Mouse (Mus musculus) layer of hippocampus, adult 9-11 months (tissue): ENCODE measurements around the gene Rnf114.

ENCODE experiments used
- DNase-seq: peaks from one replicate; pipeline ENCODE4 v3.0.0; 2022

Rnf114 gene

DNA sequence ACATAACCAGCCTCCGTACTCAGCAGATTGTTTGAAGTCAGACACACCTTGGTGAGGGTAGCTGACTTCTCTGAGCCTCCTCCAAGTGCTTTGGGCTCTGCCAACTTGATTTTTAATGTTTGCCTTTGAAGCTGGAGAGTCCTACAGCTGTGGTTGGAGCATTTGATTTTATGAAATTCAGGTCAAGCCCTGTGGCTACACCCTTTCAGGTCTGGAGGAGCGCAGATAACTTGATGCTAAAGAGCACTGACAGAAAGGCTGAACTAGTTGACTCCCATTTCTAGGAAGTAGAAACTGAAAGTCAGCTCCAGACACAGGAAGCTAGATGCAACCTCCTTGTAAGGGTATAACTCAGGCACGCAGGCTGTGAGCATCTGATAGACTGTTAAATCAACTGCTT lies 12.7 kb downstream of the Rnf114 start:
- no peak for DNase-seq

DNA sequence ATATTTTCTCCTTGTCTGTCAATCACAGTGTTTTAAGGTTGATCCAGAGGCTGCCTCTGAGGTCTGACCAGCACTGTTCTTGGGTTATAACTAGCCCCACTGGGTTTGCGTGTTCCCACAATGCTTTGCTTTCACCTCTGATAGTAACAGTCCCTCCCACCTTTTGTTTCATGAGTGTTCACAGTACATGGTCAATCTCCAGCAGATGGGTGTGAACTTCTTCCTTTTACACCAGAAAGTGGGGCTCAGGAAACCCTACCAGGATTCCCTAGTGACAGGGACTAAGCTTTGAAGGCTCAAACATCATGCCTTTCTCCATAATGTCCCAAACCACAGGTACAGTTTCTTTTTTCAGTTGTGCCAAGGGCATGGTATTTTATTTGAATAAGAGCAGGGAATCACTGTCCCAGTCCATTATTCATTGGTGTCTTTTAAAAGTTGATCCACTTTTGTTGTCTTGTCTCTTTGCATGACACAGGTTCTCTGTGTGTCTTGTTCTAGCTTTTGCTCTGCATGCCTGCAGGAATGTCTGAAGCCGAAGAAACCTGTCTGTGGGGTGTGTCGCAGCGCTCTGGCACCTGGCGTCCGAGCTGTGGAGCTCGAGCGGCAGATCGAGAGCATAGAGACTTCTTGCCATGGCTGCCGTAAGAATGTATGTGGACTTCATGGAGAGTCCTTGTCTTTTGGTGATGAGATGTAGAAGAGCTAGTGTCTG lies 14.3 kb downstream of the Rnf114 start:
- DNase-seq, result no peak

- DNase-seq, result no peak
These were observed 15.4 kb downstream of the Rnf114 start for GRCm38 (mm10) chr2:167507719-167508385.

- DNase-seq, result no peak
These were observed 16.1 kb downstream of the Rnf114 start for GRCm38 (mm10) chr2:167508569-167508968.

- no peak for DNase-seq
These were observed 18.0 kb downstream of the Rnf114 start for GRCm38 (mm10) chr2:167510485-167510884.

- no peak for DNase-seq
These were observed 19.9 kb downstream of the Rnf114 start for GRCm38 (mm10) chr2:167512365-167512764.

GRCm38 (mm10) chr2:167512970-167513369 lies 20.5 kb downstream of the Rnf114 start:
- DNase-seq, result no peak

DNA sequence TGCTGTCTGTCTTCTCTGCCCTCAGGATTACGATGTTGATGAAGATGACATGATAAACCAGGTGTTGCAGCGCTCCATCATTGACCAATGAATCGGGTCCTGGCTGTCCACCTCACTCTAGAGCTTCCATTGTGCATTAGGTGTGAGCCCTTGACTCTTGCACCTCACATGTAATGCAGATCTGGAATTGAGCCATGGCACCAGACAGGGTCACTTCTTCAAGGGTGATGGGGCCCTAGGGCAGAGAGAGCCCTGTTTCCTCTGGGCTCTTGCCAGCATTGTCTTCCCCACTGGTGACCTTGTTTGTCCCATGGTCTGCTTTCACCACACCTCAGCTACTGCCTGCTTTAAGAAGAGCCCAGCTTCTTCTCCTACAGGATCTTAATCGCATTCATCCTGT lies 22.2 kb downstream of the Rnf114 start:
- DNase-seq, result no peak

- no peak for DNase-seq
These were observed 23.2 kb downstream of the Rnf114 start for GRCm38 (mm10) chr2:167515688-167516087.

DNA sequence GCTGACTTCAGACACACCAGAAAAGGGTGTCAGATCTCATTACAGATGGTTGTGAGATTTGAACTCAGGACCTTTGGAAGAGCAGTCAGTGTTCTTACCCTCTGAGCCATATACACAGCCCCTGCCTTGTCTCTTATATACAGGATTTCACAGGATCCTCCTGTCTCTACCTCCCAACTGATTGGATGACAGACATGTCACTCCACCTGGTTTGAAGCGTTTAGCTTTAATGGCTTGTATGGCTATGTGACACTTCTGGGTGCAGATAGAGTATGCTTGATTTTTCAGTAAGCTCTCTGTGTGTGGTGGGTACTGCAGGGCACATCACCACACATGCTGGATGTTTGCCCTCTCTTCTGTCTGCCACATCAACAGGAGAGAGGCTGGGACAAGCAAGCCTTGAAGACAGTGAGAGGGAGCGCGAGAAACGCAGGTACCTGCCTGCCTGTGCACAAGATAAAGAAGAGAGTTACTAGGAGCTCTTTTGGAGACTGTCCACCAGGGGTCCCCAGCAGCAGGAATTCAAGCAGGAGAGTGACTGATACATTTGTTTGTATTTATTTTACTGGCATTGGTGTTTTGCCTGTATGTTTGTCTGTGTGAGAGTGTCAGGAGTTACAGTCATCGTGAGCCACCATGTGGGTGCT lies 27.3 kb downstream of the Rnf114 start:
- DNase-seq, result no peak

- DNase-seq, result no peak
These were observed 35.8 kb downstream of the Rnf114 start for GRCm38 (mm10) chr2:167528278-167528677.

DNA sequence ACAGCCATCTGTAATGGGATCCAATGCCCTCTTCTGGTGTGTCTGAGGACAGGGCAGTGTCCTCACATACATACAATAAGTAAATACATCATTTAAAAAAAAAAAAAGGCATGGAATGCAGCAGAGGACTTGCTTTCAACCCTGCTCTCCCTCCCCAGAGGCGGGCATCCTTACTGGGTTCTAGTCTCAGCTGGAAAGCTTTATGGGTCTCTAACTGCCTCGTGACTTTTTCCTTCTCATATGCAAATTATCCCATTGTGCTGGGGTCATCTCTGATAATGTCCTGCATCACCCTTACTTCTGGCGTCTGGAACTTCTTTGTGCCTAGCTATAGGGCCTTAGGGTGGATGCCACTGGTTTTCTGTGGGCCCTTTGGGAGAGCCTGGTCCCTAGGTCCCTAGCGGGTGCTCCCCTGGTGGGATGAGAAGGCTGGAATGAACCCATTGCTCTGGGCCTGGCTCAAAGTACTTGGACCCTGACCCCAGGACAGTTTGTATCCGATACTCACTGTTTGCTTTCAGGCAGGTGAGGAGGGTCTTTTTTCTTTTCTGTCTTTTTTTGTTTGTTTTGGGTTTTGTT lies 37.6 kb downstream of the Rnf114 start:
- DNase-seq, result no peak

DNA sequence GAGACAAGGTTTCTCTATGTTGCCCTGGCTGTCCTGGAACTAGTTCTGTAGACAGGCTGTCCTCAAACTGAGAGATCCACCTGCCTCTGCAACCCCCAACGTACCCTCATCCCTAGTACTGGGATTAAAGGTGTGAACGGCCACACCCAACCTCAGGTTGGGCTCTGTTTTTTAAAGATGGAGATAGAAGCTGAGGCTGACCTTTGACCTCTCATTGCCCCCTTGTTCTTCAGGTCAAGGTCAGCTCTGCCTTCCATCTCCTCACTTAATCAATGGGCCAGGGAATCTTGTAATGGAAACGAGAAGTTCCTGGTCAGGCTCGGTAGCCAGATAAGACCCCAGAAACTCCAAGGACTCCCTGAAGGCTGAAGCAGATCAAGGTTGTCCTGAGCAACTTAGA lies 38.1 kb downstream of the Rnf114 start:
- DNase-seq, result no peak

DNA sequence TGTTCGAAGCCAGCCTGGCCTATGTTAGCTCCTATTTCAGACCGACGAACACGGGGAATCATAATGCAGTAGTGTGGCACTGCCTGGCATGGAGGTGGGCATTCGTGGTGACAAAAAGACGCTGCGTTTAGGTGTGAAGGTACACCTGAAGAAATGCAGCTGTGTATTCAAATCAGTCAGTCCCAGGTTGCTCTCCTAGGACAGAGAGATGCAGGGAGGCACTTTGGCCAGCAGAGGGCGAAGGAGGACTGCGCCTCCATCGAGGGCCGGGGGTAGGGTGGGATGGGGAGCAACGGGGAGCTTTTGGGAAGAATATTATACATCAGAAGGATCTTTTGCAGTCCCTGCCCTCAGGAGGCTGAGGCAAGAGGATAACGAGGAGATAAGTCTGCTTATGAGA lies 39.7 kb downstream of the Rnf114 start:
- DNase-seq, result no peak

GRCm38 (mm10) chr2:167533880-167534279 lies 41.4 kb downstream of the Rnf114 start:
- DNase-seq, result no peak

- DNase-seq, result no peak
These were observed 44.0 kb downstream of the Rnf114 start for GRCm38 (mm10) chr2:167536320-167536945.

GRCm38 (mm10) chr2:167537476-167538297 lies 45.2 kb downstream of the Rnf114 start, which contains the start of gene Snai1:
Gene Snai1, plus strand, starts transcription at chr2:167538195.
- DNase-seq, result peak; percentile 74

- DNase-seq, result no peak
These were observed 46.3 kb downstream of the Rnf114 start for GRCm38 (mm10) chr2:167538671-167539306.

DNA sequence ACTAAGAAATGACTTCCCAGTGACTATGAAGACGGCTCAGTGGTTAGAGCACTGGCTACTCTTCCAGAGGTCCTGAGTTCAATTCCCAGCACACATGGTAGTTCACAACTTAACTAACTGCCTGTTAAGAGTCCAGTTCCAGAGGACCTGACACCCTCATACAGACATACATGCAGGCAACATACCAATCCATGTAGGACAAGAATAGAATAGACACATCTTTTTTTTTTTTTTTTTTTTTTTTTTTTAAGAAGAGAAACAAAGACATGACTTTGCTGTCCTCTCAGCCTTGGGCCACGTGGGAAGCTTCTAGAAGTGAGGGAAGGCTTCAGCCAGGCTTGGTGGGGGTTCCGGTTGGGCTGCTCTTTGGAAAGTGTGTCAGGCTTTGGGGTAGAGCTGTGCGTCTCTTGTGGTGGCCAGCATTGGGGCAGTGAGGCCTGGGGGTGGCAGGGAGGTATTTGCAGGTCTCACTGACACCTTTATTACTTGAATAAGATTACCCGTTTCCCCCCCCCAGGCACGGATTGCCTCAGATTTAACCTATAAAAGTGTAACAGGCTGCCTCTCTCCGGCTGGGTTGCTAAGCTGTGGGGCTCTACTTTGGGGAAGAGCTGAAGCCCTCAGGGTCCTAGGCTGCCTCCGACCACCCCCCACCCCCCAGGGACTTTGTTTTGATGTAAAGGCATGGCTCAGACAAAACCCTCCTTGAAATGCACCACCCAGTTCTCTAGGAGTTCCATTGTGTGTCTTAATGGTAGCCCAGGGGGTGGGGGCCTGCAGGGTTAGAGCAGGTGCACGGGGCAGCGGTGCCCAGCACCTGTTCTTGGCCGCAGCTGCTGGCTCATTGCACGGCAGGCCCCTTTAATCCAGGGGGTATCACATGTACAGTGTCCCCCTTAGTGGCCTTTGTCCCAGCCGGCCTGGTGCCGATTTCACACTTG lies 47.4 kb downstream of the Rnf114 start:
- no peak for DNase-seq

DNA sequence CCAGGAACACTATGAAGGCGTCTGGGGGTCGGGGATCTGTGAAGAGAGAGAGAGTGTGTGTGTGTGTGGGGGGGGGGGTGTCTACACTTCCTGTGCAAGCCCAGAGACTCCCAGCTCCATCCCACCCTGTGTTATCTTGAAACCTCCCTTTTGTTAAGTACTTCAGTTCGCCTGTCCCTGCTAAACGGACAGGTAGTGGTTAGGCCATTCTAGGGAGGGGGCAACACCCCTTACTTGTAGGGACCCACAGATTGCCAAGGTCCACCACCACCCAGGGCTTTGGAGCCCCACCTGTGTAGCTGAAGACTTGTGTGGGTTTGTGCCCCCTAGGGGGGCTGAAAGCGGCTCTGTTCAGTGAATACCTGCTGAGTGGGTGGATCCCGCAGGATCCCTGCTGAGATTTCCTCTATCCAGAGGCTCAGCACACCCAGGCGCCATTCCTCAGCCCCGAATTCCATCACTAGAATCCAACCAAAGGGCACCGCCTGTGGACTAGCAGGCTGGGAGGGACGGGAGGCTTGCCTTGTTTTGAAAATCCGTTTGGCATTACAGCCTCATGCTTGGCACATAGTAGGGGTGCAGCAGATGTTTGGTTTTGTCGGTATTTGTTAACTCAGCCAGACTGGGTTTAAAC lies 48.1 kb downstream of the Rnf114 start:
- DNase-seq, result no peak
